Mouse (Mus musculus): ENCODE results near the gene Cnot11.

- no peak for TF ChIP-seq POLR2A (IDR thresholded peaks at IDR 0.05; ENCODE audit: borderline replicate concordance, control insufficient read depth, low read depth, low read length)
- no peak for TF ChIP-seq CTCF (IDR thresholded peaks at IDR 0.05; ENCODE audit: control insufficient read depth, insufficient read depth, low read length)
Observed at GRCm38 (mm10) chr1:39493664-39494063, 41.1 kb upstream of the Cnot11 start.
